Mouse (Mus musculus): ENCODE measurements around the gene Nr4a3. TPM values are rescaled to one million over a fixed set of nuclear protein-coding genes. Genes with fewer than 3 reads are reported as not detected.

Nr4a3 gene
- polyA plus RNA-seq, 1 experiment: 0.33 TPM

GRCm38 (mm10) chr4:48079285-48080039 lies 34.5 kb downstream of the Nr4a3 start:
- no peak for TF ChIP-seq EP300 (IDR thresholded peaks at IDR 0.05; ENCODE audit: insufficient read depth, low read depth, low read length)
- no peak for TF ChIP-seq CTCF (IDR thresholded peaks at IDR 0.05; ENCODE audit: low read depth, low read length)
- TF ChIP-seq POLR2A (IDR thresholded peaks at IDR 0.05; ENCODE audit: insufficient read depth, low read length): no peak
- Histone ChIP-seq H3K36me3 (ENCODE audit: control insufficient read depth, insufficient read depth, low read length, poor library complexity, severe bottlenecking) (no peaks in the 10 kb centered on the region), H3K4me3 (ENCODE audit: low read depth, low read length) (no peak overlapping the region), H3K27me3 (ENCODE audit: control insufficient read depth, insufficient read depth, low read length, poor library complexity, severe bottlenecking) (no peaks in the 10 kb centered on the region), H3K9me3 (replicated peaks; ENCODE audit: control insufficient read depth, insufficient read depth, low read length, poor library complexity, severe bottlenecking) (no peaks in the 10 kb centered on the region), H3K9ac (ENCODE audit: low read depth, poor library complexity, severe bottlenecking) (no peak overlapping the region), H3K4me1 (ENCODE audit: control insufficient read depth, insufficient read depth, low read length) (no peaks in the 10 kb centered on the region), H3K27ac (ENCODE audit: insufficient read depth, low read length) (no peak overlapping the region)

- Histone ChIP-seq H3K4me1 (ENCODE audit: control insufficient read depth, insufficient read depth, low read length) (no peaks in the 10 kb centered on the region), H3K9ac (ENCODE audit: low read depth, poor library complexity, severe bottlenecking) (no peak overlapping the region), H3K9me3 (replicated peaks; ENCODE audit: control insufficient read depth, insufficient read depth, low read length, poor library complexity, severe bottlenecking) (no peaks in the 10 kb centered on the region), H3K4me3 (ENCODE audit: low read depth, low read length) (no peak overlapping the region), H3K27me3 (ENCODE audit: control insufficient read depth, insufficient read depth, low read length, poor library complexity, severe bottlenecking) (no peaks in the 10 kb centered on the region), H3K36me3 (ENCODE audit: control insufficient read depth, insufficient read depth, low read length, poor library complexity, severe bottlenecking) (no peaks in the 10 kb centered on the region), H3K27ac (ENCODE audit: insufficient read depth, low read length) (no peak overlapping the region)
- no peak for TF ChIP-seq EP300 (IDR thresholded peaks at IDR 0.05; ENCODE audit: insufficient read depth, low read depth, low read length)
- TF ChIP-seq CTCF (IDR thresholded peaks at IDR 0.05; ENCODE audit: low read depth, low read length): no peak
- no peak for TF ChIP-seq POLR2A (IDR thresholded peaks at IDR 0.05; ENCODE audit: insufficient read depth, low read length)
These were observed 38.5 kb downstream of the Nr4a3 start for GRCm38 (mm10) chr4:48083452-48083851.

GRCm38 (mm10) chr4:48086609-48087008 lies 41.7 kb downstream of the Nr4a3 start:
- Histone ChIP-seq H3K27ac (ENCODE audit: insufficient read depth, low read length) (no peak overlapping the region), H3K4me3 (ENCODE audit: low read depth, low read length) (no peak overlapping the region), H3K9ac (ENCODE audit: low read depth, poor library complexity, severe bottlenecking) (no peak overlapping the region), H3K27me3 (ENCODE audit: control insufficient read depth, insufficient read depth, low read length, poor library complexity, severe bottlenecking) (no peaks in the 10 kb centered on the region), H3K4me1 (ENCODE audit: control insufficient read depth, insufficient read depth, low read length) (no peaks in the 10 kb centered on the region), H3K36me3 (ENCODE audit: control insufficient read depth, insufficient read depth, low read length, poor library complexity, severe bottlenecking) (no peaks in the 10 kb centered on the region), H3K9me3 (replicated peaks; ENCODE audit: control insufficient read depth, insufficient read depth, low read length, poor library complexity, severe bottlenecking) (no peaks in the 10 kb centered on the region)
- no peak for TF ChIP-seq POLR2A (IDR thresholded peaks at IDR 0.05; ENCODE audit: insufficient read depth, low read length)

DNA sequence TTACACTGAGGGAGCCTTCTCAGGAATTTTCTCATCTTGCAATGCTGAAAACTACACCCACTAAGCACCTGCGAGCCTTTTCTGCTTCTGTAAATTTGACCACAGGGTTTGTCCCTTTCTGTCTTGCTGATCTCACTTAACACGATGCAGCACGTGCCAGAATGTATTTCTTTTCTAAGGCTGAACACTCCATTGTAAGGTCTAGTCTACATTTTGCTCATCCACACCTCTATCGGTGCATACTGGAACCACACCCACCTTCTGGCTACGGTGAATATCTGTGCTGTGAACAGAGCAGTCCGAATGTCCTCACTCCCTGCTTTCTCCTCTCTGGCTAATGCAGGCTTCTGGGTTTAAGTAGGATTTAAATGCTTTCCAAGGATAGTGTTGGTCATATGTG lies 42.5 kb downstream of the Nr4a3 start:
- TF ChIP-seq CTCF (IDR thresholded peaks at IDR 0.05; ENCODE audit: low read depth, low read length) (no peak), EP300 (IDR thresholded peaks at IDR 0.05; ENCODE audit: insufficient read depth, low read depth, low read length) (no peak), POLR2A (IDR thresholded peaks at IDR 0.05; ENCODE audit: insufficient read depth, low read length) (no peak)
- no peaks in the 10 kb centered on the region for H3K4me1 ChIP-seq (ENCODE audit: control insufficient read depth, insufficient read depth, low read length)
- H3K9me3 ChIP-seq (replicated peaks; ENCODE audit: control insufficient read depth, insufficient read depth, low read length, poor library complexity, severe bottlenecking): no peaks in the 10 kb centered on the region
- no peak overlapping the region for H3K9ac ChIP-seq (ENCODE audit: low read depth, poor library complexity, severe bottlenecking)
- H3K36me3 ChIP-seq (ENCODE audit: control insufficient read depth, insufficient read depth, low read length, poor library complexity, severe bottlenecking): no peaks in the 10 kb centered on the region
- H3K27ac ChIP-seq (ENCODE audit: insufficient read depth, low read length): no peak overlapping the region
- no peak overlapping the region for H3K4me3 ChIP-seq (ENCODE audit: low read depth, low read length)
- no peaks in the 10 kb centered on the region for H3K27me3 ChIP-seq (ENCODE audit: control insufficient read depth, insufficient read depth, low read length, poor library complexity, severe bottlenecking)

DNA sequence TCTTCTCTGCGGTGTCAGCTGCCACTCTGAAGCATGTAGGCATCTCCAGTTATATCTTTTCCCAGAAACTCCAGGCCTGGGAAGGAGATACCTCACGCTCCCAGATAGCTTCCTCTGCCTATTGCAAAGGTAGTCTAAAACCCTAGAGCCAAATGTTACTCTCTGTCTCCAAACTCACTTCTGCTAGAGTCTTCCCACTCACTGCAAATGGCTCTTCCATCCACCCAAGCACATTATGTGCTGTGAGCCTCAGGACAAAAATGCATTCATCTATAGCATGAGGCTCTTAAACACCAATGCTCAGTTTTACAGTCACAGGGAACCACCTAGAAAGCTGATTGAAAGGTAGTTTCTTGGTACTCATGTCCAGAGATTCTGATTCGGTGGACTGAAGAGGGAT lies 48.3 kb downstream of the Nr4a3 start:
- no peak overlapping the region for H3K9ac ChIP-seq (ENCODE audit: low read depth, poor library complexity, severe bottlenecking)
- H3K4me3 ChIP-seq (ENCODE audit: low read depth, low read length): no peak overlapping the region
- H3K36me3 ChIP-seq (ENCODE audit: control insufficient read depth, insufficient read depth, low read length, poor library complexity, severe bottlenecking): no peaks in the 10 kb centered on the region
- H3K27ac ChIP-seq (ENCODE audit: insufficient read depth, low read length): no peak overlapping the region
- H3K4me1 ChIP-seq (ENCODE audit: control insufficient read depth, insufficient read depth, low read length): no peaks in the 10 kb centered on the region
- no peak for TF ChIP-seq EP300 (IDR thresholded peaks at IDR 0.05; ENCODE audit: insufficient read depth, low read depth, low read length)
- TF ChIP-seq POLR2A (IDR thresholded peaks at IDR 0.05; ENCODE audit: insufficient read depth, low read length): no peak
- TF ChIP-seq CTCF (IDR thresholded peaks at IDR 0.05; ENCODE audit: low read depth, low read length): no peak
- H3K27me3 ChIP-seq (ENCODE audit: control insufficient read depth, insufficient read depth, low read length, poor library complexity, severe bottlenecking): no peaks in the 10 kb centered on the region
- H3K9me3 ChIP-seq (replicated peaks; ENCODE audit: control insufficient read depth, insufficient read depth, low read length, poor library complexity, severe bottlenecking): no peaks in the 10 kb centered on the region

GRCm38 (mm10) chr4:48100217-48100616 lies 55.3 kb downstream of the Nr4a3 start:
- TF ChIP-seq EP300 (IDR thresholded peaks at IDR 0.05; ENCODE audit: insufficient read depth, low read depth, low read length) (no peak), CTCF (IDR thresholded peaks at IDR 0.05; ENCODE audit: low read depth, low read length) (no peak), POLR2A (IDR thresholded peaks at IDR 0.05; ENCODE audit: insufficient read depth, low read length) (no peak)
- Histone ChIP-seq H3K27ac (ENCODE audit: insufficient read depth, low read length) (no peak overlapping the region), H3K36me3 (ENCODE audit: control insufficient read depth, insufficient read depth, low read length, poor library complexity, severe bottlenecking) (no peaks in the 10 kb centered on the region), H3K4me1 (ENCODE audit: control insufficient read depth, insufficient read depth, low read length) (no peaks in the 10 kb centered on the region), H3K9ac (ENCODE audit: low read depth, poor library complexity, severe bottlenecking) (no peak overlapping the region), H3K4me3 (ENCODE audit: low read depth, low read length) (no peak overlapping the region), H3K9me3 (replicated peaks; ENCODE audit: control insufficient read depth, insufficient read depth, low read length, poor library complexity, severe bottlenecking) (no peaks in the 10 kb centered on the region), H3K27me3 (ENCODE audit: control insufficient read depth, insufficient read depth, low read length, poor library complexity, severe bottlenecking) (no peaks in the 10 kb centered on the region)
